ENCODE assay signal across 19 mouse cellular contexts in genomic region chr7:46399676-46400075, GRCm38 (mm10). TPM values are rescaled to one million over a fixed set of nuclear protein-coding genes. Genes with fewer than 3 reads are reported as not detected.
A peak's percentile ranks its signal among the peaks of the same experiment; 100 is the strongest.
DNase-seq lines count a peak whose midpoint lies in the region; ATAC-seq and TF ChIP-seq lines count a peak whose summit lies in the region.
"Had no signal": no experiment of that assay in that cellular context is flagged by ENCODE, and none has a peak within 500 bp of the region (broad histone marks: within the 10 kb centered on the region; RNA-seq: fewer than 3 reads in every experiment).

No protein-coding gene starts in this region.

- H3K9ac ChIP-seq in forebrain, embryonic 13.5 days, result no peak overlapping the region
- no peak overlapping the region for H3K9ac ChIP-seq in forebrain, embryonic 11.5 days (ENCODE audit: low read length)
- H3K9ac ChIP-seq in forebrain, embryonic 14.5 days (ENCODE audit: low read length), result no peak overlapping the region; the same call in 1 of the 2 replicates
- peak overlapping the region; percentile 65 for H3K9ac ChIP-seq in midbrain, embryonic 16.5 days (ENCODE audit: low read depth, low read length)
- H3K9ac ChIP-seq: lung, embryonic 14.5 days had no signal

- peaks cover 45% of the 10 kb centered on the region for H3K4me1 ChIP-seq in forebrain, embryonic 13.5 days
- peaks cover 10% of the 10 kb centered on the region for H3K4me1 ChIP-seq in forebrain, embryonic 11.5 days (replicated peaks; ENCODE audit: control insufficient read depth, insufficient read depth, low read length)
- H3K4me1 ChIP-seq in cerebellum, adult 2 months (ENCODE audit: control insufficient read depth, insufficient read depth, low read length), result peaks cover 20% of the 10 kb centered on the region
- peaks cover 16% of the 10 kb centered on the region; the same call in 1 of the 2 replicates for H3K4me1 ChIP-seq in forebrain, embryonic 14.5 days (ENCODE audit: control insufficient read depth, insufficient read depth, low read length)
- peaks cover 43% of the 10 kb centered on the region for H3K4me1 ChIP-seq in midbrain, embryonic 16.5 days (ENCODE audit: control insufficient read depth, insufficient read depth, low read length)

- ATAC-seq in forebrain, embryonic 13.5 days, result no peak
- no peak for ATAC-seq in forebrain, embryonic 11.5 days (replicated peaks; ENCODE audit: low FRiP score)
- no peak for ATAC-seq in forebrain, embryonic 14.5 days
- ATAC-seq in midbrain, embryonic 16.5 days, result no peak

- no peak overlapping the region for H3K27ac ChIP-seq in forebrain, embryonic 13.5 days
- H3K27ac ChIP-seq in forebrain, embryonic 11.5 days (ENCODE audit: low read depth, low read length), result no peak overlapping the region
- H3K27ac ChIP-seq in cerebellum, adult 2 months (ENCODE audit: insufficient read depth, low read length), result peak overlapping the region; percentile 99
- H3K27ac ChIP-seq in forebrain, embryonic 14.5 days (ENCODE audit: low read depth, low read length), result no peak overlapping the region
- H3K27ac ChIP-seq in midbrain, embryonic 16.5 days (ENCODE audit: low read length), result no peak overlapping the region
- H3K27ac ChIP-seq: stomach, postnatal 0 days had no signal

- H3K36me3 ChIP-seq in forebrain, embryonic 13.5 days (ENCODE audit: poor library complexity, severe bottlenecking), result no peaks in the 10 kb centered on the region
- no peaks in the 10 kb centered on the region for H3K36me3 ChIP-seq in forebrain, embryonic 11.5 days (ENCODE audit: control insufficient read depth, insufficient read depth, low read length)
- H3K36me3 ChIP-seq in forebrain, embryonic 14.5 days (ENCODE audit: control insufficient read depth, insufficient read depth, low read length), result 0 out of 2 replicates have a peak, but pooled peaks cover under 1% of the 10 kb centered on the region
- H3K36me3 ChIP-seq in midbrain, embryonic 16.5 days (ENCODE audit: control insufficient read depth, insufficient read depth, low read length), result no peaks in the 10 kb centered on the region

- WGBS in forebrain, embryonic 13.5 days, result 80% methylated on average over 1 of the region's 1 CpGs
- WGBS in forebrain, embryonic 11.5 days, result 71% methylated on average over 1 of the region's 1 CpGs
- 19% methylated on average over 1 of the region's 1 CpGs for WGBS in cerebellum, adult 2 months
- 80% methylated on average over 1 of the region's 1 CpGs for WGBS in forebrain, embryonic 14.5 days
- WGBS in midbrain, embryonic 16.5 days, result 92% methylated on average over 1 of the region's 1 CpGs

- H3K9me3 ChIP-seq in forebrain, embryonic 13.5 days (replicated peaks), result no peaks in the 10 kb centered on the region
- H3K9me3 ChIP-seq in forebrain, embryonic 11.5 days (ENCODE audit: control insufficient read depth, low read length), result no peaks in the 10 kb centered on the region
- H3K9me3 ChIP-seq in forebrain, embryonic 14.5 days (replicated peaks; ENCODE audit: control insufficient read depth, low read length), result no peaks in the 10 kb centered on the region
- H3K9me3 ChIP-seq in midbrain, embryonic 16.5 days (replicated peaks; ENCODE audit: control insufficient read depth, low read length, poor library complexity, severe bottlenecking), result no peaks in the 10 kb centered on the region

- H3K4me2 ChIP-seq in forebrain, embryonic 13.5 days, result peak overlapping the region; percentile 83
- no peak overlapping the region for H3K4me2 ChIP-seq in forebrain, embryonic 11.5 days (ENCODE audit: low read depth, low read length, severe bottlenecking)
- peak overlapping the region; percentile 76 for H3K4me2 ChIP-seq in forebrain, embryonic 14.5 days (ENCODE audit: low read length)
- H3K4me2 ChIP-seq in midbrain, embryonic 16.5 days (ENCODE audit: low read length), result peak overlapping the region; percentile 91
- H3K4me2 ChIP-seq: lung, embryonic 14.5 days had no signal

- H3K4me3 ChIP-seq in forebrain, embryonic 13.5 days, result peak overlapping the region; percentile 22; the same call in 1 of the 2 replicates
- no peak overlapping the region for H3K4me3 ChIP-seq in forebrain, embryonic 11.5 days (ENCODE audit: low read depth, low read length)
- peak overlapping the region; percentile 96 for H3K4me3 ChIP-seq in cerebellum, adult 2 months (replicated peaks; ENCODE audit: insufficient read depth, low read depth, low read length)
- H3K4me3 ChIP-seq in forebrain, embryonic 14.5 days (ENCODE audit: low read depth, low read length), result peak overlapping the region; percentile 24; the same call in 1 of the 2 replicates
- H3K4me3 ChIP-seq in midbrain, embryonic 16.5 days (ENCODE audit: low read depth, low read length), result peak overlapping the region; percentile 92
- H3K4me3 ChIP-seq: erythroblast, embryonic 14.5 days had no signal

- H3K27me3 ChIP-seq in forebrain, embryonic 13.5 days, result peaks cover 45% of the 10 kb centered on the region
- H3K27me3 ChIP-seq in forebrain, embryonic 11.5 days (ENCODE audit: control insufficient read depth, insufficient read depth, low read length), result peaks cover 51% of the 10 kb centered on the region
- H3K27me3 ChIP-seq in cerebellum, adult 2 months (ENCODE audit: control insufficient read depth, insufficient read depth, low read length), result no peaks in the 10 kb centered on the region
- peaks cover 37% of the 10 kb centered on the region for H3K27me3 ChIP-seq in forebrain, embryonic 14.5 days (replicated peaks; ENCODE audit: control insufficient read depth, insufficient read depth, low read length)
- peaks cover 5% of the 10 kb centered on the region for H3K27me3 ChIP-seq in midbrain, embryonic 16.5 days (ENCODE audit: control insufficient read depth, insufficient read depth, low read depth, low read length)

- TF ChIP-seq CTCF in cerebellum, adult 2 months (IDR thresholded peaks at IDR 0.05; ENCODE audit: borderline replicate concordance, insufficient read depth, low read depth, low read length), result no peak

- peak; percentile 15; the same call in 1 of the 2 replicates for TF ChIP-seq POLR2A in cerebellum, adult 2 months (IDR thresholded peaks at IDR 0.05; ENCODE audit: borderline replicate concordance, insufficient read depth, low read length)

- DNase-seq in forebrain, embryonic 11.5 days (ENCODE audit: low spot score), result no peak
- peak; percentile 64 to 65 for DNase-seq in cerebellum, adult 2 months
- no peak for DNase-seq in forebrain, embryonic 14.5 days (ENCODE audit: low spot score)
- no peak for DNase-seq in adrenal gland, postnatal 25 days
- no peak for DNase-seq in layer of hippocampus, adult 18-20 months (ENCODE audit: low spot score in 2 of 2)
- DNase-seq: adrenal gland, adult 2 months; B cell, adult 2 months; gastrocnemius, postnatal 14 days; kidney, adult 2 months; liver; lung, embryonic 14.5 days; thymus, postnatal 36 days had no signal

RNA-seq across cellular contexts. Expression of gene Kcnc1, which starts 3.4 kb away (rescaled TPM):
- 3.6 and 6.9 TPM in 2 replicates for polyA plus RNA-seq in forebrain, embryonic 13.5 days (2015; fragmentation: Nextera tagmentation; extraction: Ambion mirVana)
- polyA plus RNA-seq in forebrain, embryonic 11.5 days (2014; fragmentation: Nextera tagmentation; extraction: Ambion mirVana), result 0.92 and 1.0 TPM in 2 replicates
- 325 and 338 TPM in 2 replicates for polyA plus RNA-seq in cerebellum, adult 2 months (2012; rRNA removed)
- polyA plus RNA-seq in forebrain, embryonic 14.5 days (2014; fragmentation: Nextera tagmentation; extraction: Ambion mirVana), result 3.6 and 6.0 TPM in 2 replicates
- 10.1 and 11.4 TPM in 2 replicates for polyA plus RNA-seq in midbrain, embryonic 16.5 days (2015; fragmentation: Nextera tagmentation; extraction: Ambion mirVana)
- total RNA-seq in adrenal gland, postnatal 25 days (2021), result 0.33 TPM in 2 replicates
- 100 to 1,000 TPM; 117 to 118 TPM for total RNA-seq in layer of hippocampus, adult 18-20 months (2021)

RNA-seq across cellular contexts. Expression of gene Myod1, which starts 23.4 kb away (rescaled TPM):
- not detected in 2 replicates for polyA plus RNA-seq in forebrain, embryonic 13.5 days (2015; fragmentation: Nextera tagmentation; extraction: Ambion mirVana)
- polyA plus RNA-seq in forebrain, embryonic 11.5 days (2014; fragmentation: Nextera tagmentation; extraction: Ambion mirVana), result not detected in 2 replicates
- polyA plus RNA-seq in cerebellum, adult 2 months (2012; rRNA removed), result 0.08 TPM in 1 of 2 replicates, not detected in the other
- polyA plus RNA-seq in forebrain, embryonic 14.5 days (2014; fragmentation: Nextera tagmentation; extraction: Ambion mirVana), result 0.15 TPM in 1 of 2 replicates, not detected in the other
- 0.19 TPM in 1 of 2 replicates, not detected in the other for polyA plus RNA-seq in midbrain, embryonic 16.5 days (2015; fragmentation: Nextera tagmentation; extraction: Ambion mirVana)
- not detected in 2 replicates for total RNA-seq in adrenal gland, postnatal 25 days (2021)
- under 1 TPM in 1 of 2 experiments, not detected in 1; 0.18 TPM for total RNA-seq in layer of hippocampus, adult 18-20 months (2021)
- total RNA-seq: adrenal gland, adult 2 months; heart, postnatal 25 days; left cerebral cortex, postnatal 10 days had no signal
- polyA plus RNA-seq: adrenal gland, adult 2 months; erythroblast, embryonic 14.5 days; small intestine, adult 2 months had no signal

Comparison
In these comparisons a context has a peak if more than half of its experiments do, and no peak if none do; other contexts are left out.
1. DNase-seq: peak in cerebellum, adult 2 months (2 of 2); none in forebrain, embryonic 11.5 days (single experiment), forebrain, embryonic 14.5 days (single experiment), adrenal gland, postnatal 25 days (single experiment) and layer of hippocampus, adult 18-20 months (0 of 2).
2. RNA of gene Kcnc1, which starts 3.4 kb away (polyA plus RNA-seq): 325 to 338 TPM in cerebellum, adult 2 months; 10.1 to 11.4 TPM in midbrain, embryonic 16.5 days, 3.6 to 6.0 TPM in forebrain, embryonic 14.5 days, 3.6 to 6.9 TPM in forebrain, embryonic 13.5 days and 0.92 to 1.0 TPM in forebrain, embryonic 11.5 days; every median in the first group is over 10 times any median in the second.